Mouse (Mus musculus) CH12.LX (cell line): ENCODE measurements around the gene Serinc5. TPM values are rescaled to one million over a fixed set of nuclear protein-coding genes. Genes with fewer than 3 reads are reported as not detected.

Experiments used
- DNase-seq: peaks from one replicate; pipeline ENCODE4 v3.0.0-alpha.2; 2013; ENCODE audit errors: extremely low read depth
- H3K27ac ChIP-seq: 2 replicates; pipeline ENCODE4 v1.5.1; 2012; ENCODE audit warnings: low read depth, mild to moderate bottlenecking, control low read depth, moderate library complexity; ENCODE audit not compliant: insufficient read depth
- H3K27me3 ChIP-seq: replicated peaks from 2 replicates; pipeline ENCODE3; 2012; ENCODE audit warnings: inconsistent platforms
- H3K36me3 ChIP-seq, 2 experiments: replicated peaks in 1 of 2; 2 replicates each; pipeline versions ENCODE3 to v1.6.1; 2012; ENCODE audit warnings: inconsistent platforms in 1 of 2, low read length in 1 of 2, mild to moderate bottlenecking in 1 of 2, mixed read lengths in 1 of 2, moderate library complexity in 1 of 2; ENCODE audit not compliant: control insufficient read depth in 1 of 2, insufficient read depth in 1 of 2
- H3K4me1 ChIP-seq, 2 experiments: 2 replicates each; pipeline ENCODE4 v1.6.1; 2012; ENCODE audit warnings: inconsistent platforms in 1 of 2, moderate library complexity in 1 of 2; ENCODE audit not compliant: insufficient read depth in 2 of 2, control insufficient read depth in 1 of 2
- H3K4me2 ChIP-seq: 2 replicates; pipeline ENCODE4 v1.6.1; 2012; ENCODE audit warnings: low read depth, mild to moderate bottlenecking, control low read depth; ENCODE audit not compliant: poor library complexity, insufficient read depth, severe bottlenecking
- H3K4me3 ChIP-seq, 3 experiments: fragments of 150-350 bp in 1 of 3; sonication (generic) in 1 of 3; replicated peaks in 1 of 3; 2 replicates each; pipeline versions ENCODE3 to v1.5.1; 2011 to 2012; ENCODE audit warnings: low read depth in 2 of 3, low read length in 2 of 3, mild to moderate bottlenecking in 2 of 3, moderate library complexity in 2 of 3, control low read depth in 1 of 3, improper control_type of control experiment in 1 of 3, inconsistent platforms in 1 of 3, mixed read lengths in 1 of 3; ENCODE audit not compliant: poor library complexity in 1 of 3
- H3K79me2 ChIP-seq: replicated peaks from 2 replicates; pipeline ENCODE4 v1.6.1; 2012; ENCODE audit warnings: mild to moderate bottlenecking, moderate library complexity; ENCODE audit not compliant: control insufficient read depth, poor library complexity, insufficient read depth, severe bottlenecking; ENCODE audit errors: extremely low read depth
- H3K9ac ChIP-seq: 2 replicates; pipeline ENCODE4 v1.6.1; 2012; ENCODE audit warnings: low read depth, mild to moderate bottlenecking, control low read depth, moderate library complexity; ENCODE audit not compliant: insufficient read depth
- H3K9me3 ChIP-seq: replicated peaks from 2 replicates; pipeline ENCODE3; 2012; ENCODE audit warnings: low read length, inconsistent platforms, mixed read lengths
- CHD2 ChIP-seq: IDR thresholded peaks from 2 replicates; pipeline ENCODE4 v1.6.1; 2011; ENCODE audit warnings: low read length, improper control_type of control experiment
- E2F4 ChIP-seq: IDR thresholded peaks from 2 replicates; pipeline ENCODE4 v1.6.1; 2011; ENCODE audit warnings: low read depth, low read length, improper control_type of control experiment; ENCODE audit not compliant: insufficient replicate concordance
- EP300 ChIP-seq: IDR thresholded peaks from 2 replicates; pipeline ENCODE4 v1.6.1; 2011; ENCODE audit warnings: low read length, improper control_type of control experiment
- HCFC1 ChIP-seq: IDR thresholded peaks from 2 replicates; pipeline ENCODE4 v1.6.1; 2012; ENCODE audit warnings: low read depth, mild to moderate bottlenecking, inconsistent platforms, low read length, improper control_type of control experiment
- JUND ChIP-seq: conservative IDR thresholded peaks from 2 replicates; pipeline ENCODE4 v1.6.1; 2011; ENCODE audit warnings: low read depth, low read length, improper control_type of control experiment
- MAZ ChIP-seq: IDR thresholded peaks from 2 replicates; pipeline ENCODE4 v1.6.1; 2012; ENCODE audit warnings: low read depth, mild to moderate bottlenecking, inconsistent platforms, low read length, improper control_type of control experiment, moderate library complexity
- MEF2A ChIP-seq: IDR thresholded peaks from 2 replicates; pipeline ENCODE4 v1.6.1; 2014; ENCODE audit warnings: low read depth, mild to moderate bottlenecking, inconsistent platforms, low read length, improper control_type of control experiment, borderline replicate concordance
- MXI1 ChIP-seq: IDR thresholded peaks from 2 replicates; pipeline ENCODE4 v1.6.1; 2011; ENCODE audit warnings: mild to moderate bottlenecking, low read depth, low read length, improper control_type of control experiment
- MYC ChIP-seq: IDR thresholded peaks from 2 replicates; pipeline ENCODE4 v1.6.1; 2011; ENCODE audit warnings: low read depth, mild to moderate bottlenecking, improper control_type of control experiment, low read length
- NELFE ChIP-seq: IDR thresholded peaks from 2 replicates; pipeline ENCODE4 v1.6.1; 2011; ENCODE audit warnings: low read depth, low read length, improper control_type of control experiment
- PAX5 ChIP-seq: IDR thresholded peaks from 2 replicates; pipeline ENCODE4 v1.6.1; 2012; ENCODE audit warnings: low read length, inconsistent platforms, mixed read lengths
- POLR2A ChIP-seq: IDR thresholded peaks from 2 replicates; pipeline ENCODE4 v1.6.1; 2011; ENCODE audit warnings: low read depth, mild to moderate bottlenecking, improper control_type of control experiment, low read length
- POLR2AphosphoS2 ChIP-seq: IDR thresholded peaks from 2 replicates; pipeline ENCODE4 v1.6.1; 2011; ENCODE audit warnings: low read depth, low read length, improper control_type of control experiment
- RAD21 ChIP-seq: IDR thresholded peaks from 2 replicates; pipeline ENCODE4 v1.6.1; 2011; ENCODE audit warnings: low read depth, mild to moderate bottlenecking, low read length, improper control_type of control experiment, moderate library complexity
- SIN3A ChIP-seq: IDR thresholded peaks from 2 replicates; pipeline ENCODE4 v1.6.1; 2012; ENCODE audit warnings: low read length, improper control_type of control experiment, inconsistent platforms
- TBP ChIP-seq: conservative IDR thresholded peaks from 2 replicates; pipeline ENCODE4 v1.6.1; 2011; ENCODE audit warnings: low read depth, low read length, improper control_type of control experiment
- TCF12 ChIP-seq: IDR thresholded peaks from 2 replicates; pipeline ENCODE4 v1.6.1; 2014; ENCODE audit warnings: low read depth, mild to moderate bottlenecking, inconsistent platforms, low read length, improper control_type of control experiment
- USF2 ChIP-seq: conservative IDR thresholded peaks from 2 replicates; pipeline ENCODE4 v1.6.1; 2011; ENCODE audit warnings: low read depth, low read length, improper control_type of control experiment
- ZKSCAN1 ChIP-seq: IDR thresholded peaks from 2 replicates; pipeline ENCODE4 v1.6.1; 2012; ENCODE audit warnings: low read depth, inconsistent platforms, low read length, improper control_type of control experiment, borderline replicate concordance
- dilution Hi-C: fragments of 300-500 bp; cut with MboI; formaldehyde crosslinking; loops from 2 replicates; pipeline ENCODE4 v1.14.3; 2020; ENCODE audit warnings: low sequenced_read_pairs; ENCODE audit not compliant: extremely low pct_unique_long_range_greater_than_20kb, extremely low pct_ligation_motif_present
- in situ Hi-C: fragments of 300-500 bp; cut with MboI; formaldehyde crosslinking; loops from 3 replicates; pipeline ENCODE4 v1.14.3; 2019; ENCODE audit warnings: low sequenced_read_pairs, low pct_ligation_motif_present, low pct_unique_long_range_greater_than_20kb, mixed read lengths
- polyA plus RNA-seq: library from polyadenylated mRNA; unstranded; fragments of >175 nt; gene quantifications from 2 replicates; pipeline ENCODE4 v1.2.1, GENCODE M21; 2012; ENCODE audit warnings: low read depth; ENCODE audit not compliant: insufficient read length
- total RNA-seq, 2 experiments: library from RNA; depleted of rRNA; stranded (reverse); fragments of 300-350 nt in 1 of 2; fragments of >200 nt in 1 of 2; gene quantifications; 2 replicates each; pipeline ENCODE4 v1.2.3; 2012 to 2014

The Serinc5 gene
- total and polyA plus RNA-seq, 3 experiments = 1.9 to 5.2 (median 4.3) TPM

DNA sequence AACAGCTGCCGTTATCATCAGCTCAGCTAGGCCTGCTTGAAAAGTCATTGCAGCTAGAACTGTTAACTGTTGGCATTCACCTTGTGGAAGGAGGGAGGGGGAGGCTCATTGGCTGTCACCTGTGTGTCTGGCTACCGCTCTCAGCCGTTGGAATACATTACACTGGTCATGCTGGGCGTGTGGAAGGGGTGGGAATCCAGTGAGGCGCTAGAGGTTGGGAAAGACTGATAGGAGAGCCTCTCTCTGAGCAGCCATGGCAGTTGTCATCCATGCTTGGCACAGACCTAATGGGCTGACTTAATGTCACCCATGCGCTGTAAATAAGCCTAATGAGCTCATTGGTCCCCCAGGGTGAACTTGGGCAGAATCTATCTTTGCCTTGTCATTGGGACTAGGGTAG is 120.9 kb downstream of the Serinc5 start:
- no peak for DNase-seq

GRCm38 (mm10) chr13:92732836-92733235 is 121.9 kb downstream of the Serinc5 start:
- Histone ChIP-seq H3K27me3 (no peaks in the 10 kb centered on the region), H3K4me3 (no peak overlapping the region), H3K36me3 (no peaks in the 10 kb centered on the region), H3K27ac (no peak overlapping the region), H3K9ac (no peak overlapping the region), H3K4me1 (peaks cover 3 to 28% of the 10 kb centered on the region in 2 experiments; a peak in 3 of 4 replicates), H3K79me2 (no peaks in the 10 kb centered on the region)
- no peak for TF ChIP-seq MAZ
- TF ChIP-seq SIN3A = no peak
- no peak for TF ChIP-seq USF2
- no peak for TF ChIP-seq MYC
- no peak for TF ChIP-seq TBP
- TF ChIP-seq MXI1 = no peak
- no peak for TF ChIP-seq E2F4
- TF ChIP-seq POLR2A = no peak
- TF ChIP-seq TCF12 = no peak
- no peak for TF ChIP-seq MEF2A
- TF ChIP-seq EP300 = no peak
- no peak for TF ChIP-seq NELFE
- no peak for TF ChIP-seq HCFC1
- TF ChIP-seq ZKSCAN1 = no peak
- no peak for TF ChIP-seq RAD21
- TF ChIP-seq, all 38 proteins: peak for 0
- in situ Hi-C loops (loop anchor here (25.0 kb wide), 2 partner anchors 371 to 821 kb away; partner anchors contain the start of genes Dhfr and Msh3), dilution Hi-C loops (no loop called here)
- DNase-seq = no peak
- H3K9me3 ChIP-seq = peaks cover 6% of the 10 kb centered on the region
- no peak overlapping the region for H3K4me2 ChIP-seq

More for the DNA sequence above, 120.9 kb downstream of the Serinc5 start:
- dilution Hi-C loops (no loop called here), in situ Hi-C loops (loop anchor here (25.0 kb wide), 2 partner anchors 370 to 820 kb away; partner anchors contain the start of genes Dhfr and Msh3)
- peaks cover 0 to 21% of the 10 kb centered on the region in 2 experiments; a peak in 2 of 4 replicates for H3K4me1 ChIP-seq
- TF ChIP-seq JUND (no peak), POLR2AphosphoS2 (no peak), E2F4 (no peak), PAX5 (no peak), HCFC1 (no peak), CHD2 (no peak), MAZ (no peak)
- no peaks in the 10 kb centered on the region for H3K36me3 ChIP-seq
- H3K9ac ChIP-seq = no peak overlapping the region
- H3K27me3 ChIP-seq = no peaks in the 10 kb centered on the region
- no peak overlapping the region for H3K4me3 ChIP-seq
- H3K27ac ChIP-seq = no peak overlapping the region
- H3K79me2 ChIP-seq = no peaks in the 10 kb centered on the region
- no peak overlapping the region for H3K4me2 ChIP-seq
- H3K9me3 ChIP-seq = no peaks in the 10 kb centered on the region
